Mouse (Mus musculus) ES-Bruce4 (cell line): Measurements from ENCODE around the gene Socs3. TPM values are rescaled to one million over a fixed set of nuclear protein-coding genes. Genes with fewer than 3 reads are reported as not detected.
A peak's percentile ranks its signal among the peaks of the same experiment; 100 is the strongest.

Source experiments
- H3K27ac ChIP-seq: 2 replicates; pipeline ENCODE4 v1.5.1; 2012; ENCODE audit warnings: low read length, inconsistent platforms; ENCODE audit not compliant: insufficient read depth
- H3K27me3 ChIP-seq: 2 replicates; pipeline ENCODE4 v1.6.1; 2012; ENCODE audit warnings: mild to moderate bottlenecking, low read length, inconsistent platforms; ENCODE audit not compliant: control insufficient read depth, poor library complexity, insufficient read depth, severe bottlenecking
- H3K36me3 ChIP-seq: 2 replicates; pipeline ENCODE4 v1.6.1; 2012; ENCODE audit warnings: inconsistent platforms, mild to moderate bottlenecking, low read length, moderate library complexity; ENCODE audit not compliant: control insufficient read depth, poor library complexity, insufficient read depth, severe bottlenecking
- H3K4me1 ChIP-seq: one replicate; pipeline ENCODE4 v1.8.1; 2011; ENCODE audit warnings: low read length; ENCODE audit not compliant: control insufficient read depth, insufficient read depth
- H3K4me3 ChIP-seq: 2 replicates; pipeline ENCODE4 v1.5.1; 2011; ENCODE audit warnings: low read depth, mild to moderate bottlenecking, low read length
- H3K9ac ChIP-seq: 2 replicates; pipeline ENCODE4 v1.6.1; 2012; ENCODE audit warnings: low read depth, mild to moderate bottlenecking, inconsistent platforms; ENCODE audit not compliant: poor library complexity, severe bottlenecking
- H3K9me3 ChIP-seq: replicated peaks from 2 replicates; pipeline ENCODE4 v1.6.1; 2012; ENCODE audit warnings: mild to moderate bottlenecking, low read length, inconsistent platforms; ENCODE audit not compliant: control insufficient read depth, poor library complexity, insufficient read depth, severe bottlenecking
- CTCF ChIP-seq: IDR thresholded peaks from one replicate; pipeline ENCODE4 v1.8.1; 2011; ENCODE audit warnings: low read depth, low read length
- EP300 ChIP-seq: IDR thresholded peaks from 2 replicates; pipeline ENCODE4 v1.6.1; 2011; ENCODE audit warnings: low read depth, low read length; ENCODE audit not compliant: insufficient read depth
- POLR2A ChIP-seq: IDR thresholded peaks from one replicate; pipeline ENCODE4 v1.8.1; 2011; ENCODE audit warnings: low read length; ENCODE audit not compliant: insufficient read depth
- polyA plus RNA-seq: library from polyadenylated mRNA; stranded (reverse); fragments of >200 nt; gene quantifications from 2 replicates; pipeline ENCODE4 v1.2.4, GENCODE M21; 2011; ENCODE audit warnings: low read depth; ENCODE audit not compliant: missing spikeins, insufficient read depth, insufficient read length

Socs3 gene
- polyA plus RNA-seq, 1 experiment, result 61.5 TPM

GRCm38 (mm10) chr11:118012595-118012994, 42.7 kb upstream of the Socs3 start:
- peaks cover 32% of the 10 kb centered on the region for H3K4me1 ChIP-seq
- no peaks in the 10 kb centered on the region for H3K27me3 ChIP-seq
- H3K9me3 ChIP-seq, result no peaks in the 10 kb centered on the region
- TF ChIP-seq POLR2A, result no peak
- no peak for TF ChIP-seq CTCF
- no peak for TF ChIP-seq EP300
- no peak overlapping the region for H3K27ac ChIP-seq
- H3K36me3 ChIP-seq, result peaks cover 6% of the 10 kb centered on the region; the same call in 1 of the 2 replicates
- H3K4me3 ChIP-seq, result no peak overlapping the region
- H3K9ac ChIP-seq, result no peak overlapping the region

- Histone ChIP-seq H3K4me1 (peaks cover 35% of the 10 kb centered on the region), H3K9me3 (no peaks in the 10 kb centered on the region), H3K36me3 (peaks cover 14% of the 10 kb centered on the region), H3K27me3 (no peaks in the 10 kb centered on the region), H3K27ac (peak overlapping the region; percentile 58), H3K9ac (peak overlapping the region; percentile 3; the same call in 1 of the 2 replicates), H3K4me3 (no peak overlapping the region)
- TF ChIP-seq POLR2A (no peak), CTCF (no peak), EP300 (peak; percentile 92)
Measured at GRCm38 (mm10) chr11:118009865-118010571, 40.2 kb upstream of the Socs3 start.

GRCm38 (mm10) chr11:118008843-118009242, 39.0 kb upstream of the Socs3 start:
- Histone ChIP-seq H3K27ac (peak overlapping the region; percentile 93), H3K9ac (peak overlapping the region; percentile 3; the same call in 1 of the 2 replicates), H3K4me1 (peaks cover 36% of the 10 kb centered on the region), H3K9me3 (no peaks in the 10 kb centered on the region), H3K36me3 (peaks cover 23% of the 10 kb centered on the region), H3K4me3 (peak overlapping the region; percentile 9), H3K27me3 (no peaks in the 10 kb centered on the region)
- no peak for TF ChIP-seq EP300
- no peak for TF ChIP-seq CTCF
- no peak for TF ChIP-seq POLR2A

GRCm38 (mm10) chr11:118008144-118008805, 38.4 kb upstream of the Socs3 start:
- no peak for TF ChIP-seq POLR2A
- TF ChIP-seq EP300, result no peak
- no peak for TF ChIP-seq CTCF
- H3K36me3 ChIP-seq, result peaks cover 28% of the 10 kb centered on the region
- no peak overlapping the region for H3K4me3 ChIP-seq
- no peaks in the 10 kb centered on the region for H3K27me3 ChIP-seq
- H3K9me3 ChIP-seq, result no peaks in the 10 kb centered on the region
- peaks cover 32% of the 10 kb centered on the region for H3K4me1 ChIP-seq
- no peak overlapping the region for H3K9ac ChIP-seq
- H3K27ac ChIP-seq, result peak overlapping the region; percentile 93

GRCm38 (mm10) chr11:118007460-118008143, 37.8 kb upstream of the Socs3 start:
- TF ChIP-seq POLR2A (no peak), EP300 (peak; percentile 95), CTCF (no peak)
- H3K27me3 ChIP-seq, result no peaks in the 10 kb centered on the region
- peak overlapping the region; percentile 93 for H3K27ac ChIP-seq
- H3K9ac ChIP-seq, result peak overlapping the region; percentile 5; the same call in 1 of the 2 replicates
- peaks cover 32% of the 10 kb centered on the region for H3K4me1 ChIP-seq
- no peaks in the 10 kb centered on the region for H3K9me3 ChIP-seq
- H3K4me3 ChIP-seq, result peak overlapping the region; percentile 37
- H3K36me3 ChIP-seq, result peaks cover 33% of the 10 kb centered on the region

GRCm38 (mm10) chr11:118004217-118004616, 34.4 kb upstream of the Socs3 start:
- Histone ChIP-seq H3K4me3 (no peak overlapping the region), H3K36me3 (peaks cover 50% of the 10 kb centered on the region), H3K4me1 (peaks cover 10% of the 10 kb centered on the region), H3K9ac (no peak overlapping the region), H3K9me3 (no peaks in the 10 kb centered on the region), H3K27me3 (no peaks in the 10 kb centered on the region), H3K27ac (no peak overlapping the region)
- TF ChIP-seq POLR2A (no peak), CTCF (no peak), EP300 (no peak)
